Mouse (Mus musculus): Measurements from ENCODE around the gene Cyp2a12. TPM values are rescaled to one million over a fixed set of nuclear protein-coding genes. Genes with fewer than 3 reads are reported as not detected.

The Cyp2a12 gene
- polyA plus RNA-seq, 1 experiment from 2014 or later, result not detected

Other genes starting within 250 kb of the Cyp2a12 start
- not detected in 2 replicates for gene Cyp2g1, start 220.2 kb upstream of the Cyp2a12 start, polyA plus RNA-seq (2015; fragmentation: Nextera tagmentation; extraction: Ambion mirVana)
- 0.11 TPM in 1 of 2 replicates, not detected in the other for gene Cyp2a5, start 193.8 kb upstream of the Cyp2a12 start, polyA plus RNA-seq (2015; fragmentation: Nextera tagmentation; extraction: Ambion mirVana)
- gene Cyp2a22, start 89.7 kb upstream of the Cyp2a12 start, polyA plus RNA-seq (2015; fragmentation: Nextera tagmentation; extraction: Ambion mirVana), result 0.04 TPM in 1 of 2 replicates, not detected in the other
- gene Cyp2f2, start 90.8 kb downstream of the Cyp2a12 start, polyA plus RNA-seq (2015; fragmentation: Nextera tagmentation; extraction: Ambion mirVana), result 4.0 and 20.7 TPM in 2 replicates
- gene Cyp2t4, start 124.6 kb downstream of the Cyp2a12 start, polyA plus RNA-seq (2015; fragmentation: Nextera tagmentation; extraction: Ambion mirVana), result 0.11 TPM in 1 of 2 replicates, not detected in the other
- 45.7 and 65.8 TPM in 2 replicates for gene Egln2, start 137.7 kb downstream of the Cyp2a12 start, polyA plus RNA-seq (2015; fragmentation: Nextera tagmentation; extraction: Ambion mirVana)
- 43.0 and 52.6 TPM in 2 replicates for gene Rab4b, start 149.8 kb downstream of the Cyp2a12 start, polyA plus RNA-seq (2015; fragmentation: Nextera tagmentation; extraction: Ambion mirVana)
- not detected in 2 replicates for gene Gm21983, start 152.0 kb downstream of the Cyp2a12 start, polyA plus RNA-seq (2015; fragmentation: Nextera tagmentation; extraction: Ambion mirVana)
- gene Mia, start 152.1 kb downstream of the Cyp2a12 start, polyA plus RNA-seq (2015; fragmentation: Nextera tagmentation; extraction: Ambion mirVana), result 4.9 and 12.8 TPM in 2 replicates
- gene BC024978, start 166.7 kb downstream of the Cyp2a12 start, polyA plus RNA-seq (2015; fragmentation: Nextera tagmentation; extraction: Ambion mirVana), result 2.6 and 3.1 TPM in 2 replicates
- 111 and 166 TPM in 2 replicates for gene Snrpa, start 167.2 kb downstream of the Cyp2a12 start, polyA plus RNA-seq (2015; fragmentation: Nextera tagmentation; extraction: Ambion mirVana)
- 2.4 and 2.8 TPM in 2 replicates for gene Itpkc, start 199.6 kb downstream of the Cyp2a12 start, polyA plus RNA-seq (2015; fragmentation: Nextera tagmentation; extraction: Ambion mirVana)
- gene Coq8b, start 203.9 kb downstream of the Cyp2a12 start, polyA plus RNA-seq (2015; fragmentation: Nextera tagmentation; extraction: Ambion mirVana), result 13.9 and 14.7 TPM in 2 replicates
- 9.2 and 13.8 TPM in 2 replicates for gene Numbl, start 229.4 kb downstream of the Cyp2a12 start, polyA plus RNA-seq (2015; fragmentation: Nextera tagmentation; extraction: Ambion mirVana)